Mouse (Mus musculus): Measurements from ENCODE around the gene Myl6b. TPM values are rescaled to one million over a fixed set of nuclear protein-coding genes. Genes with fewer than 3 reads are reported as not detected.

Gene Myl6b
- 3.0 and 3.3 TPM in 2 replicates for polyA plus RNA-seq (2012; rRNA removed)

DNA sequence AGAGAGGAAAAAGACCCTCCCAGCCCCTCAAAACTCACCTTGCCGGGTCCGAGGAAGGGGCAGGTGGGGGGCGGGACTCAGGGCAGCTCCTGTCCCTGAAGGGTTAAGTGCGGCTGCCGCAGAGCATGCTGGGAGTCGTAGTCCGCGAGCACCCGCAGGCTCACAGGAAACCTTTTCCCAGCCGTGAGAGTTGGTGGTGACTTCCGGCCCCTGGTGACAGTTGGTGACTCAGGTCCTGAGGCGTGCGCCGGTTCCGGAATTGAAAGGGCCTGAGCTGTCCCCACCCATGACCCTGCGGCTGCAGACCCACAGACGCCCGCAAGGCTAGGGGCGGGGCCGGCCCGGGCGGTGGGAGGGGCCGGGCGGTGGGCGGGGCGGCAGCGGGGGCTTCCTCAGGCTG lies at the start of gene Myl6b:
TSS of gene Myl6b (minus strand) at position 96 of the 400 bp plus-strand sequence.
- DNase-seq (ENCODE audit: low spot score), result peak; percentile 85

DNA sequence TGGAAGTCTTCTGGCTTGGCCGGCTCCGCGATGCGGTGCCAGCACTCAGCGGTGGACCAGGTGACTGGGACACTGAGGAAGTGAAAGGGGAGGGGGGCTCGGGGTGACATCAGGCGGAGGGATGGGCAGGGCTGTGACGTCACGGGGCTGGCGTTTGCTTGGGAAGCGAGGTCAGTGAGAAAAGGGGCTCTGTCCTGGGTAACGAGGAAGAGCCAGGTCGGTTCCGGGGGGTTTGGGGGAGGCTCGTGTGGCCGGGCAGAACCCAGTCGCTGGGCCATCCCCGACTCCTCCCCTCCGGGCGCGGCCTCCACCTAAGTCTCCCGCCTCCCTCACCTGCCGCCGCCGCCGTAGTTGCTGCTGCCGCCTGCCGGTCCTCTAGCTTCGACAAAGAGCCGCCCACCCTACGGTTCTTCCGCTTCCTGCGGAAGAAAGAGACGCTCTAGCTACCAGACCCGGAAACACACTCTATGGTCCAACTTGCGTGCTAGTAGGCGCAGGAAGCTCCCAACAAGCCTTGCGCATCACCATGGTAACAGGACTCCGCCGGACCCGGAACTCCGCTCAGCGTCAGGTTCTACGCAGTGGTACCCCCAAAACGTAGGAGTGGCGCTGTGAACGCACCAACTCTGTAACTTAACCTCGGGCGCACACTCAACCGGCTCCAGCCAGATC lies 49.0 kb upstream of the Myl6b start, which contains the start of gene Zc3h10:
TSS of gene Zc3h10 (minus strand) at position 414 of the 672 bp plus-strand sequence.
- DNase-seq (ENCODE audit: low spot score), result peak; percentile 86

DNA sequence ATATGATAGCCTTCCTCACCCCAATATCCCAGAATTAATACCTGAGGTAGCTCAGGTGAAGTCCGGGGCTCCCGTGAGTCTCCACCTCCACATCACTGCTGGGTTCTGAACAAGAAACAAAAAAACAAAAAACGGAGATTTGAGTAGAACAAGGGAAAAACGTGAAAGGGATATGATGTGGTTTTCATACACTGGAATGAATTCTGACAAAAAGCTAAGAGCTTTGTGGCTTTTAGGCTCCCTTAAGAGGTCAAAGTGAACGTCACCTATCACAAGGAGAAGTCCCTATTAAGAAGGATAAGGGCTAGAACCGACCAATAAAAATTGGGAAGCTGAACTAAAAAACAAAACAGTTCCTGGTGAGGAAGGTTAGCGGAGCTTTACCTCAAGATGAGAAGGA lies 48.3 kb upstream of the Myl6b start:
- no peak for DNase-seq (ENCODE audit: low spot score)

DNA sequence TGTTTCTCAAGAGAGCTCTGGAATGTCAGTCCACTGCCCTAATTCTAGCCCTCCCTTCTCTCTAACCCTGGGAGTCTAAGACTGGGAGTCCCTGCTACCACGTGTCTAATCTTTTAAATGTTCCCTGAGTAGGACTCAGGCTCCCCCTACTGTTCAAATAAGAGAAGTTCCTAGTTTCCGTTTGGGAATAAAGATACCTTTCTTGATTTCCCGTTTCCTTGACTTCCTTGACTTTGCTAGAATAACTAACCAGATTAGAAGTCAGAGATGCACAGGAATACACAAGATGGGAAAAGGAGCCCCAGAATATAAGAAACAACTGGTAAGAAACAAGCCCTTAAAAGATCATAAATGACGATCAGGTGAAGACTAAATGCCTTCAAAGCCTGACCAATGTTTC lies 47.9 kb upstream of the Myl6b start:
- DNase-seq (ENCODE audit: low spot score), result no peak

DNA sequence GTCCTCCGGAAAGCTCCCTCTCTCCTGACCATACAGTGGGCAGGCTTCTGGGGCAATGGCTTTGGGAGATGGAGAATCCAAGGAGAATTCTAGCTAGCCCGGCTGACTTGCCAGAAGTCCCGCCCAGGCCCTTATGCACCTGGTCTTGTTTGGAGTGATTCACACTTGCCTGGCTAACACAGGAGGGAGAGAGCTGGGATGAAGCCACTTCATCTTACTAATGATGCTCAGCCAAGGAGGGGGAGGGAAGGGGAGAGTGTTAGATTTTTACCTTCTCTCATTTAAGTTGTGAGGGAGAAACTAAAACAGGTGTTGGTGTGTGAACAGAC lies 47.0 kb upstream of the Myl6b start:
- DNase-seq (ENCODE audit: low spot score), result no peak

DNA sequence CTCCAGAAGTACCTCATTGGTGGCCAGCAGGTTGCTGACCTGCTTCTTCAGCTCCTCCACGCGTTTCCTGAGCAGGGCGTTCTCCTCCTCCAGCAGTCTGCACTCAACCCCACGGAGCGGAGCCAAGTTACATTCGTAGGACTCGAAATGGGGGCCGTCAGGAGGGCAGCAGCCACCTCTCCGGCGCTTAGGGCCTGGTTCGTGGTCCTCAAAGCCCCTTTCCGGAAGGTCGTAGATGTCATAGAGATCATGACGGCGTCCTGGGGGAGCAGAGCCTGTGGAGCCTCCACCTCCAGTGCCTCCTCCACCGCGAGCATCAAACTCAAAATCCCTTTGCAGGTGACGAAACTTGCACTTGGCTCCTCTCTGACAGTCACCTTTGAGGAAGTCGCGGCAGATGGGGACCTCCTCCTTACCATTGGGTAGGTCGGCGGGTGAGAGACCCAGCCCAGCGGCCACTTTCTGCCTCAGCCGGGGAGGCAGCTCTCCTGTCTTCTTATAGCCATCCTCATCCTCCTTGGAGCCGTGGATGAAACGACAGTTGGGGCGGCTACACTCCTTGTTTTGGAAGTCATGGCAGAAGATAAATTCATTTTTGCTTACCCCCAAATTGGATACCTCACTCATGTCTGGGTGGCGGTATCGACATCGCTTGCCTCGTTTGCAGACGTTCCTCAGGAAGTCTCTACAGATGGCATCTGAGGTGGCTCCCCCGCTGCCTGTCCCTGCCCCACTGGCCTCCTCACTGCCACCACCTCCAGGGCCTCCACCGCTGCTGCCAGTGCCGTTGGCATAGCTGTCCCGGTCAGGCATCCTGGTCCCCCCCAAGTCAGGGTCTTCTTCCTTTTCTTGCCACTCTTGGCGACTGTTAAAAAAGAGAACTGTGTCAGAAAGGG lies 46.4 kb upstream of the Myl6b start:
- DNase-seq (ENCODE audit: low spot score), result no peak

DNA sequence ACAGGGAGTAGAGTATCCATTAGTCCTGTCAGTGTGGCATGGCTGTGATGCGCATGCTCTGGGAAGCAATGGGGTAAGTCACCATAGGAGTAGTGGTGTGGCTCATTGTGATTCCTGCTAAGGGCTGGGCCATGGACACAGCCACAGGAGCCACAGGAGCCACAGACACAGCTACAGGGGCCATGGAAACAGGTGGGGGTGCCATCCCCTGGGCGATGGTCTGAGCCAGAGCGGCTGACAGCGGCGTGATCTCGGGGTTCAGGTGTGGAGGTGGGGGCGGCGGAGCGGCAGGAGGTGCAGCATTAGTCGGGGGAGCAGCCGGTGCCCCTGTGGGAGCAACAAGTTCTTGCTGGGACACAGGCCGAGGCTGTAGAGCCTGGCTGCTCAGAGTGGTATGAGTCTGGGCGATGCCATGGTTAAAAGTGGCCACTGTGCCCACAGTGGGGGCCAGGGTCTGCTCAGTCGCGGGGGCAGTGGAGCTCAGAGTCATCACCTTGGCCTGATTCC lies 45.7 kb upstream of the Myl6b start:
- no peak for DNase-seq (ENCODE audit: low spot score)

DNA sequence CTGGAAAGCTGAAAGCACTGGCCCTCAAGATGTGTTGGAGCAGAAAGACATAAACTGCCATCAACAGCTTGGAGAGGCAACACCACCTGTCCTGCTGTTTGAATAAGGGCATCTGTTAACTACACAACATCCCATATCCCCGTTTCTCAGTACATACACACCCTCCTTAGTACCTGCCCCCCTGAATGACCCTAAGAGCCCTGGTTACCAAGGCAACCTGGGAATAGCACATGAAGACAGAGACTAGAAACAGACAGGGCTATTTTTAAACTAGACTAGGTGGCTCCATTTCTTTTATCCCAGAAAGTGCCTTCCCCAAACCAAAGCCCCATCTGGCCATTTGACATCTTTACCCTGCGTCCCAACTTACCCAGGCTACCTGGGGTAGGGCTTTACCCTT lies 44.6 kb upstream of the Myl6b start:
- no peak for DNase-seq (ENCODE audit: low spot score)

DNA sequence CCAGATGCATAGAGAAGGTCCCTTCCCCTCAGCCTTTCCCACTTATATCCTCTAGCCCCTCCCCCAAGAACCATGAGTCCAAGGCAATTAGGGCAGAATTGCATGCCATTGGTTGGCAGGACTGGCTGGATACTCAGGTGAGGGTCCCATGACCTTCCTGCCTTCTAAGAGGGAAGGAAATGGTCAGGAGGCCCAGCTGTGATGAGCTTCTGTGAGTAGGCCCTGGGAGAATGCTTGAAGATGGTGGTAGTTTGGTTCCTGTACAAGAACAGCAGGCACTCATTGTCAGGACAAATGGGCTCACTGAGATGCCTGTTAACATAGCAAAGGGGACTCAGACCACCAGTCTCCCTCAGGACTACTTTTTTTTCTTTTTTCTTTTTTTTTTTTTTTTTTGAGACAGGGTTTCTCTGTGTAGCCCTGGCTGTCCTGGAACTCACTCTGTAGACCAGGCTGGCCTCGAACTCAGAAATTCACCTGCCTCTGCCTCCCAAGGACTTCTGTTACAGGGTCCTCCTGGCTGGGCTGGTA lies 39.9 kb upstream of the Myl6b start:
- DNase-seq (ENCODE audit: low spot score), result no peak

DNA sequence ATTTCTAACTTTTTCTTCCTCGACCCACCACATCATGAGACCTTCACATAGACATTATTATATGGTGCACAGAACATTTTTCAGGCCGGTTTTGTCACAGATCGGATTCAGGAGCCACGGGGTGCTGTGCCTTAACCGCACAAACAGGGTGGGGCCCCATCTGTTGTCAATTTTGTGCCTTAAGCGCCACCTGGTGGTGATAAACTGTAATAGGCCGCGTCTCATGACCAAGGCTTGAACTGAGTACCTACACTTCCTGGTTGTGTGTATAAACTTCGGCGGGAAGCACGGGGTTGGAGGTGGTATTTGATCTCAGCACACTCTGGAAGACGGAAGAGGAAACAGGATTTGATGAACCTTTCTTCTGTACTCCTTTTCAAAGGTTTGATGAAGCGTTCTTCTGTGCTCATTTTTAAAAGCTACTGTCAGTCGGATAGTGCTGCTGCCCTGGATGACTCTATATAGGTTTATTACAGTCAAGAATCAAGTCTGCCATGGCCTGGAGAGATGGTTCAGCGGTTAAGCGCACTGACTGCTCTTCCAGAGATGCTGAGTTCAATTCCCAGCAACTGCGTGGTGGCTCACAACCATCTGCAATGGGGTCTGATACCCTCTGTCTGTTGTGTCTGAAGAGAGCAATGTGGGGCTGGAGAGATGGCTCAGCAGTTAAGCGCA lies 37.9 kb upstream of the Myl6b start:
- DNase-seq (ENCODE audit: low spot score), result peak; percentile 66

DNA sequence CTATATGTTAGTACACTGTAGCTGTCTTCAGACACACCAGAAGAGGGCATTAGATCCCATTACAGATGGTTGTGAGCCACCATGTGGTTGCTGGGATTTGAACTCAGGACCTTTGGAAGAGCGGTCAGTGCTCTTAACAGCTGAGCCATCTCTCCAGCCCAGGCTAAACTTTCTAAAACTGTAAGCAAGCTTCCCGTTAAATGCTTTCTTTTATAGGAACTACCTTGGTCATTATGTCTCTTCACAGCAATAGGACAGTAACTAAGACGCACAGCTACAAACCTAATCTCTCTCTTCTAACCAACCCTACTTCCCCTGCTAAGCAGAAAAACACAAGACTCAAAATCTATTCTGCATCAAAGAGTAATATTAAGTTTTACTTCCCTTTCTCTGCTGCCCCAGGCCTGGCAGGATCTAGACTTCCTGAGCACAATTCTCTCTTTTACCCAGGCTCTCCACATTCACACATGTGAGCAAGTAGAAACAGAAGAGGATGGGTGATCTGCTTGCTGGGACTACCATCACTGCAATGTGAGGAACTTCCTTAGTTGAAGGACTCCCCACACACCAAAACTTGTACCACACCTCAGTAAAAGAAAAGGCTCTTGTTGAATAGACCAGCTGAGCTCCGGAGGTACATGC lies 37.3 kb upstream of the Myl6b start:
- no peak for DNase-seq (ENCODE audit: low spot score)

DNA sequence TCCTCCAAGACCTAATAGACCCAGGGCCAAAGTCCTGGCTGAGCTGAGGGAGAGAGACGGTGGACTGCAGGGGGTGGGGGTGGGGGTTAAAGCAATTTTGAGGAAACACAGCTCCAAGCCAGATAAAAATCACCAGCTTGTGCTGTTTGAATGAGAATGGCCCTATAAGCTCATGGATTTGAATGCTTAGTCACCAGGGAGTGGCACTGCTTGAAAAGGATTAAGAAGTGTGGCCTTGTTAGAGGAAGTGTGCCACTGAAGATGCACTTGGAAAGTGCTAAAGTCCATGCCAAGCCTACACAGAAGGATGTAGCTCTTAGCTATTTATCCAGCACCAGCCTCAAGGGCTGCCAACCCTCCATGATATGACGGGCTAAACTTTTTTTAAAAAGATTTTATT lies 36.7 kb upstream of the Myl6b start:
- no peak for DNase-seq (ENCODE audit: low spot score)

DNA sequence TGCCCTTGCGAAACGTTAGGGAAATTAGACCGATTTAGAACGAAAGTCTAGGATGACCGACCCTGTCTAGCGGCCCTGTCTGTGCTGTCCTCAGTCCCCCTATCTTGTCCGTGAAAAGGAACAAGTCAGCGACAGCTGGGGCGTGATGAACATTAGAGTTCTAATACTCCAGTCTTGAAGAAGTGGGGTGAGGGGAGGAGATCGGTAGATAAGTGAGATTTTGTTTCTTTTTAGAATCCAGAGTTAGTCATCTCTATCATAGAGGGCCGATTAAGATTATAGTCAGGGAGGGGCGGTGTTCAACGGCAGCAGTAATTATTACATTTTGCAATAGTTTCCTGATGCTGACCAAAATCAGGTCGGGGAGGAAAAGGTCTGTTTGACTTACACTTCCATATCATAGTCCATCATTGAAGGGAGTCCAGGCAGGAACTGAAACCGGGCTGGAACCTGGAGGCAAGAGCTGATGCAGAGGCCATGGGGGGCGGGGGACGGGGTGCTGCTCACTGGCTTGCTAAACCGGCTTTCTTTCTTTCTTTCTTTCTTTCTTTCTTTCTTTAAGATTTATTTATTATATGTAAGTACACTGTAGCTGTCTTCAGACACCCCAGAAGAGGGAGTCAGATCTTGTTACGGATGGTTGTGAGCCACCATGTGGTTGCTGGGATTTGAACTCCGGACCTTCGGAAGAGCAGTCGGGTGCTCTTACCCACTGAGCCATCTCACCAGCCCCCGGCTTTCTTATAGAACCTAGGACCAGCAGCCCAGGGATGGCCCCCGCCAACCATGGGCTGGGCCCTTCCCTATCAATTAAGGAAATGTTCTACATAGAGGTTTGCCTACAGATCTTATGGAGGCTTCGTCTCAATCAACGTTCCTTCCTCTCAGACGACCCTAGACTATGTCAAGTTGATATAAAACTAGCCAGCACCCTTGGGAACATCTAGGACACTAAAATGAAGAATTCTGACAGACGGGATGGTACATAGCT lies 28.2 kb upstream of the Myl6b start:
- no peak for DNase-seq (ENCODE audit: low spot score)

DNA sequence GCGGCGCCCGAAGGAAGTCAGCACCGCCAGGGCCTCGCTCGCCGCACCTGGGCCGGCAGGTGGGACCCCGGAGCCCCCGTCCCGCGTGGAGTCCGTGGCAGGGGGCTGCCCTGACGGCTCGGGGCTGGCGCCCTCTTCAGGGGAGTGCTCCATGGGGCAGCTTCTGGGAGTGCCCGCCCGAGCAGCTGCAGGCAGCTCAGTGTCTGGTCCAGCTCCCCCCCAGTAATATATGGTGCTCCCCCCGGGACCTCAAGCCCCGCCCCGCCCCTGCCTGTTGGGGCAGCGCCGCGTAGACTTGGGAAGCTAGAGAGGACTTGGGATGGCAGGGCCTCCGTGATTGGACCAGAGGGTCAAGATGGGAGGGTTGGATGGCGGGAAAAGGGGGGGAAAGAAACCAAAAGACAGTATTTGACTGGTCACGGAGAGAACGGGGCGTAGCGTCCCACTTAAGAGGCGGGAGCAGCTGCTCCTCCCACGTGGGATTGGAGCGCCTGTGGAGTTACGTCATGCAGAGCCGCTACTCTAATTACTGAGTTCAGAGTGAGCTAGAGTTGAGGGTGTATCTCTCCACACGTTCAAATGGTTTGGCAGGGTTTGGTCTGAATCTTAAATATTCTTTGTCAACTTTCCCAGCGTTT lies 27.3 kb upstream of the Myl6b start, which contains the start of gene Esyt1:
TSS of gene Esyt1 (minus strand) at position 201 of the 638 bp plus-strand sequence.
- DNase-seq (ENCODE audit: low spot score), result peak; percentile 89

DNA sequence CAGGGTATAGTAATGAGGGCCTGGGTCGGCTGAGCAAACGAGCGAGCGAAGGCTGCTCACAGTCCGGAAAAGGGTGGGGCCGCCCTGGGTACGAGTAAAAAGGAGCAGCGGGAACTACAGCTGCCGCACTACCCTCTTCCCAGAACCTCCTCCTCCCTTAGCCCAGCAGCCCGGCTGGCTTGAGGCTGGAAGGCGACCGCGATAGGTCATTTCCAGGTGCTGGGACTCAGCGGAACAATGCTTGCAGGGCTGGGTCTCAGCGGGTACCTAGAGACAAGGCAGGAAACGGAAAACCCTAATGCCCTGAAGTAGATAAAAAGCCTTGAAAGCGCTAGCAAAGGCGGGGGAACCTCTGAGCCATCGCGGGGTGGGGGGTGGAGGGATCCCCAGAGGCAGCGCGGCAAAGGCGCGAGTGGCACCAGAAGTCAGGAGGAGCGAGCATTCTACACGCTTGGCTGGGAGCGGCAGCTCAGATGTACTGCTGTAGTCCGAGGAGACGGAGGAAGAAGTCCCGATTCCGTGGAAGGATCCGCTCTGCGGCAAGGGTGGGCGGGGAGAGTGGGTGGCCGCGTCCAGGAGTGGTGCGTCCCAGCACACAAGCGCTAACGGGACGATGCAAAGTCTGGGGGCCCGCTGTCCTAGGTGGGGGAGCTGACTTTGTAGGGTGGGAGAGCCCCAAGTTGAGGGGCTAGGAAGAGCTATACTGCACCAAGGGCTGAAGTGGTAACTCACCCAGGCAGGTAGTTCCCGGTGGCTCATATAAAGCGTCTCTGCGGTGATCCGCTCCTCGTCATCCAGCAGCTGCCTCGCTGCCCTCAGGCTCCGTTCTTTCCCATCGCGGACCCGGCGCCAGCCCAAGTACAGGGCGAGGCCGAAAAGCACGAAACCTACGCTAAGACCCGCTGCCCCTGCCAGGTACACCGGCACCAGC lies 26.5 kb upstream of the Myl6b start:
- DNase-seq (ENCODE audit: low spot score), result no peak

DNA sequence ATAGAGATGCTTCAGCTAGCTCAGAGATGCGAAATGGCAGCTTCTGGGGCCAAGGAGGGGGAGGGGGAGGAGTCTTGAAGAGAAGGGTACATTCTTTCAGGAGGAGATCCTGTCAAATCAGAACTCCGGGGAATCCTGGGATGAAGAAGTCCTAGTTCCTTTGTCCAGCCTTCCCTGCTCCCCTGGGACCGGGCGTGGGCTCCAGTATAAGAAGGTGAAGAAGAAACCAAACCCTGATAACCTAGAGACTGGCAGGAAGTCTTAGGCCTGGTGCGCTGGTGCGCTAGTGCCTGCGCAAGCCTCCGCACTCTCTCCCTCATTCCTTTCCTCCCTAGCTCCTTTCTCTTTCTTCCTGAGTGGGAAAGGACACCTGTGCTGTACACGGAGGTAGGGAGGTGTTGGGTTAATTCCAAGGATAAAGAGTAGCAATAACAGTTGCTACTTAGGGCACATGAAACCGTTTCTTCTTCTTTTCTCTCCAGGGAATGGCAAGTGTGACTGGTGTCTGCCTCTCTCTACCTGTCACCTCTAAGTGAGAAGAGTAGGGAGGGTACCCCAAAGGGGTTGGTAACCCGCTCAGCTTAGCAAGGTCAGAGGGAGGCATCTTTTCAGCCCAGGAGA lies 25.7 kb upstream of the Myl6b start:
- DNase-seq (ENCODE audit: low spot score), result no peak

DNA sequence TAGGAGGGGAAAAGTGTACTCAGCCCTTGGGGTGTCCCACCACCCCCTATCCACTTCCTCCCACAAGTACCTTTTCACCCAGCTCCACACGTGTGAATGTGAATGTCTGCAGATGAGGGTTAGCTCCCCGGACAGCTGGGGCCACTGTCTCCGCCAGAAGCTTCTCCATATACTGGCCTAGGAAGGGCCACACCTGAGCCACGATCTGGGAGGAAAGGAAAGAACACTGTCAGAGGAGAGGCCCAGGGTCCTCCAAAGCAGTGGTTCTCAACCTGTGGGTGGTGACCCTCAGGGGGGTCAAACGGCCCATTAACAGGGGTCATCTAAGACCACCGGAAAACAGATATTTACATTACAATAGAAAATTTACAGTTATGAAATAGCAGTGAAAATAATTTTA lies 23.9 kb upstream of the Myl6b start:
- DNase-seq (ENCODE audit: low spot score), result no peak

DNA sequence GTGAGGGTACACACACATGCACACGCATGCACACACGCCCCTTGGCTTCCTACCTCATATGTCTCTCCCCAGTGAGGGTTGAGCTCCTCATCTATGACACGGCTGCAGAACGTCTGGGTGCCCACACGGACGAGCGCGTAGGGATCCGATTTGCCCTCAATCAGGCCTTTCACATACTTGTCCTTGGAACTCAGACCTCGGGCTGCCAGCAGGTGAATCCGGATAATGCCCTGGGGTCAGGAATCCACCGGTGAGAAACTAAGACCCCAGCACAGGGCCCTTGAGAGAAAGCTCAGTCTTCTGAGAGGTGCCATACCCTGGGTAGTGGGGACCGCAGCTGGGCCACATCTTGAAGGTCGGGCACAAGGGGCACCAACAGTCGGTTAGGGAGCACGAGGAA lies 22.1 kb upstream of the Myl6b start:
- DNase-seq (ENCODE audit: low spot score), result no peak
